Mouse (Mus musculus): ENCODE measurements around the gene Nfam1.

- TF ChIP-seq CTCF (IDR thresholded peaks at IDR 0.05; ENCODE audit: borderline replicate concordance, insufficient read depth, low read depth, low read length) (no peak), POLR2A (IDR thresholded peaks at IDR 0.05; ENCODE audit: borderline replicate concordance, insufficient read depth, low read length) (no peak)
These were observed 68.8 kb downstream of the Nfam1 start for GRCm38 (mm10) chr15:82964266-82964825.
